Mouse (Mus musculus) lung, postnatal 0 days (tissue): ENCODE measurements around the gene Efcab12. TPM values are rescaled to one million over a fixed set of nuclear protein-coding genes. Genes with fewer than 3 reads are reported as not detected.
A peak's percentile ranks its signal among the peaks of the same experiment; 100 is the strongest.

Experiments
- ATAC-seq: fragments of 200-750 bp; cut with Nextera tagmentation; 2 replicates; pipeline ENCODE4 v1.8.0; 2017; ENCODE audit warnings: moderate library complexity
- DNase-seq: peaks from one replicate; pipeline ENCODE4 v3.0.0-alpha.2; 2016; ENCODE audit warnings: low spot score
- H3K27ac ChIP-seq: fragments of 300-500 bp; sonication (generic); 2 replicates; pipeline ENCODE4 v1.5.1; 2014; ENCODE audit warnings: antibody characterized with exemption, mild to moderate bottlenecking, low read length, mixed read lengths
- H3K27me3 ChIP-seq: fragments of 300-500 bp; sonication (generic); replicated peaks from 2 replicates; pipeline ENCODE4 v1.6.1; 2014; ENCODE audit warnings: low read length, mixed read lengths; ENCODE audit not compliant: insufficient read depth
- H3K36me3 ChIP-seq: fragments of 300-500 bp; sonication (generic); 2 replicates; pipeline ENCODE4 v1.6.1; 2014; ENCODE audit warnings: low read length, mixed read lengths; ENCODE audit not compliant: insufficient read depth
- H3K4me1 ChIP-seq: fragments of 300-500 bp; sonication (generic); 2 replicates; pipeline ENCODE4 v1.6.1; 2014; ENCODE audit warnings: antibody characterized with exemption, low read depth, low read length, mixed read lengths; ENCODE audit not compliant: insufficient read depth
- H3K4me2 ChIP-seq: fragments of 300-500 bp; sonication (generic); replicated peaks from 2 replicates; pipeline ENCODE4 v1.6.1; 2014; ENCODE audit warnings: low read depth, mild to moderate bottlenecking, low read length, moderate library complexity, mixed read lengths
- H3K4me3 ChIP-seq: fragments of 300-500 bp; sonication (generic); 2 replicates; pipeline ENCODE4 v1.5.1; 2014; ENCODE audit warnings: low read depth, low read length
- H3K9ac ChIP-seq: fragments of 300-500 bp; sonication (generic); replicated peaks from 2 replicates; pipeline ENCODE4 v1.6.1; 2014; ENCODE audit warnings: low read depth, mild to moderate bottlenecking
- H3K9me3 ChIP-seq: fragments of 300-500 bp; sonication (generic); 2 replicates; pipeline ENCODE4 v1.6.1; 2016; ENCODE audit warnings: low read length, mixed read lengths
- CTCF ChIP-seq: IDR thresholded peaks from 2 replicates; pipeline ENCODE4 v1.5.1; 2016; ENCODE audit warnings: antibody characterized with exemption, mild to moderate bottlenecking
- EP300 ChIP-seq: IDR thresholded peaks from 2 replicates; pipeline ENCODE4 v1.6.1; 2016; ENCODE audit warnings: antibody characterized with exemption, mild to moderate bottlenecking, control low read depth
- WGBS: fragments of 180-500 bp; shearing (Covaris S2); extraction: QIAGEN DNeasy Blood & Tissue Kit; methylation state at CpG from one replicate; pipeline ENCODE4 v1.1.7; 2014; 5-methylcytosine and 5-hydroxymethylcytosine counted together
- polyA plus RNA-seq: library from polyadenylated mRNA; unstranded; fragments of >200 nt; fragmentation: Nextera tagmentation; extraction: Ambion mirVana; gene quantifications from 2 replicates; pipeline ENCODE4 v1.2.1, GENCODE M21; 2015

Efcab12 gene
- polyA plus RNA-seq, 1 experiment from 2014 or later = 1.5 TPM

DNA sequence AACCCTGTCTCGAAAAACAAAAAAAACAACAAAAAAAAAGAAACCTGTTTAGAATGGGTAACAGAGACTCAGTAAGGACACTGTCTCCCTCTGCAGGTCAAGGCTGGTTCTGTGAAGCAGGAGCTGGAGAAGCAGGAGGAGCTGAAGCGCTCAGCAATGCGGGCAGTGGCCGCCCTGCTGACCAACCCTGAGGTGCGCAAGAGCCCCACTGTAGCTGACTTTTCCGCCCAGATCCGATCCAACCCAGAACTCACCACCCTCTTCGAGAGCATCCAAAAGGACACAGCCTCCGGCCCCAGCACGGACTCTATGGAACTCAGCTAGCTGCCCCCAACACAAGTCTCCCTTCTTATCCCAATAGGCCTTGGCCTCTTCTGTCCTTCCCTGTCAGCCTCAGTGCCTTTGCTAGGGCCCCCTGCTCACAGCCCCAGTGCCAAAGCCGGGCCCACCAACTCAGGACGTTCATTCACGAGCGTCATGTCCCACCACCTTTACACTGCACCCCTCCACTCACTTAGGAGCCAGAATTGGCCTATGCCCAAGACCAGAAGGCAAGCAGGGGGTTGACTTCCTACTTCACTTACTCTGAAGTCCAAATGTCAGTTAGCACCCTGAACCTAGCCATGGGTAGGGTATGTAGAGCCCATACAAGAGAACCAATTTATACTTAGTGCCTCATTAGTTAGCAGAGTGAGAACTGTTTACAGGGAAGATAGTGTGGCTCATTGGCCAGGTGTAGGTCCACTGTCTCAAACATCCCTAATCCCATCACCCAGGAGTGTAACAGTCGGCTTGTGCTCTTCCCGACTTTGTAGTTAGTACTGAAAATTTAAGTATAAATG lies 34.5 kb downstream of the Efcab12 start:
- no peaks in the 10 kb centered on the region for H3K27me3 ChIP-seq
- ATAC-seq (peak; percentile 62), DNase-seq (peak; percentile 84)
- no peak overlapping the region for H3K4me2 ChIP-seq
- 32% methylated on average over 13 of the region's 16 CpGs for WGBS
- H3K4me1 ChIP-seq = peaks cover 6% of the 10 kb centered on the region; the same call in 1 of the 2 replicates
- TF ChIP-seq CTCF (peak; percentile 83), EP300 (no peak)
- peaks cover 14% of the 10 kb centered on the region; the same call in 1 of the 2 replicates for H3K36me3 ChIP-seq
- no peak overlapping the region for H3K9ac ChIP-seq
- H3K9me3 ChIP-seq = no peaks in the 10 kb centered on the region
- H3K27ac ChIP-seq = no peak overlapping the region
- H3K4me3 ChIP-seq = no peak overlapping the region

DNA sequence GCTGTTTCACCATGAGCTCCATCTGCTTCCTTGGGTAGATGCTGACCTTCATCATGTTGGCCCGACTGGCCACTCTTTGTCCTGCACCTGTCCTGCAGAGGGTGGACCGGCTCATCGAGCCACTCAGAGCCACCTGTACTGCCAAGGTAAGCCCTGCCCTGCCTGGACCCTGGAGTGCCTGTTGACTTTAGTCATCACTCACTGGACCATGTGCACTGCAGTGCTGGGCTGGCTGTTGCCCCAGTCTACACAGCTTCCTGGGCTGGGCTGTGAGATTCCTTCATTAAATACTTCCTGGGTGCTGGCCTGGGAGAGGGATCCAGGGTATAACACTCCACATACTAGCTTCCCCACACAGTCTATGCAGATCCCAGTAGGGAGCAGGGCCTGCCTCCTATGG lies 36.4 kb downstream of the Efcab12 start:
- Histone ChIP-seq H3K27me3 (no peaks in the 10 kb centered on the region), H3K9ac (no peak overlapping the region), H3K4me2 (no peak overlapping the region), H3K27ac (no peak overlapping the region), H3K4me1 (no peaks in the 10 kb centered on the region; the same call in 1 of the 2 replicates), H3K36me3 (peaks cover 14% of the 10 kb centered on the region; the same call in 1 of the 2 replicates), H3K9me3 (no peaks in the 10 kb centered on the region), H3K4me3 (no peak overlapping the region)
- no peak for TF ChIP-seq EP300
- TF ChIP-seq CTCF = no peak
- ATAC-seq (peak; percentile 74), DNase-seq (peak; percentile 32)
- WGBS = 80% methylated on average over 3 of the region's 3 CpGs

DNA sequence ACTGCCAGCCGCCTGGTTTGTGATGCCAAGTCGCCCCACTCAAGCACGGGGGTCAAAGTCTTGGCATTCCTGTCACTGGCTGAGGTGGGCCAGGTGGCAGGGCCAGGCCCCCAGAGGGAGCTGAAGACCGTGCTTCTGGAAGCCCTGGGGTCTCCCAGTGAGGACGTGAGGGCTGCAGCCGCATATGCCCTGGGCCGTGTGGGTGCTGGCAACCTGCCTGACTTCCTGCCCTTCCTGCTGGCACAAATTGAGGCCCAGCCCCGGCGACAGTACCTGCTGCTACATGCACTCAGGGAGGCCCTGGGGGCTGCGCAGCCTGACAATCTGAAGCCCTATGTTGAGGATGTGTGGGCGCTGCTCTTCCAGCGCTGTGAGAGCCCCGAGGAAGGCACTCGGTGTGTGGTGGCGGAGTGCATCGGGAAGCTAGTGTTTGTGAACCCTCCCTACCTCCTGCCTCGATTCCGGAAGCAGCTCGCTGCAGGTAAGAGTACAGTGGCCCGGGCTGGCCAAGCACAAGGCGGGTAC lies 45.5 kb downstream of the Efcab12 start:
- ATAC-seq = no peak
- no peak overlapping the region for H3K27ac ChIP-seq

DNA sequence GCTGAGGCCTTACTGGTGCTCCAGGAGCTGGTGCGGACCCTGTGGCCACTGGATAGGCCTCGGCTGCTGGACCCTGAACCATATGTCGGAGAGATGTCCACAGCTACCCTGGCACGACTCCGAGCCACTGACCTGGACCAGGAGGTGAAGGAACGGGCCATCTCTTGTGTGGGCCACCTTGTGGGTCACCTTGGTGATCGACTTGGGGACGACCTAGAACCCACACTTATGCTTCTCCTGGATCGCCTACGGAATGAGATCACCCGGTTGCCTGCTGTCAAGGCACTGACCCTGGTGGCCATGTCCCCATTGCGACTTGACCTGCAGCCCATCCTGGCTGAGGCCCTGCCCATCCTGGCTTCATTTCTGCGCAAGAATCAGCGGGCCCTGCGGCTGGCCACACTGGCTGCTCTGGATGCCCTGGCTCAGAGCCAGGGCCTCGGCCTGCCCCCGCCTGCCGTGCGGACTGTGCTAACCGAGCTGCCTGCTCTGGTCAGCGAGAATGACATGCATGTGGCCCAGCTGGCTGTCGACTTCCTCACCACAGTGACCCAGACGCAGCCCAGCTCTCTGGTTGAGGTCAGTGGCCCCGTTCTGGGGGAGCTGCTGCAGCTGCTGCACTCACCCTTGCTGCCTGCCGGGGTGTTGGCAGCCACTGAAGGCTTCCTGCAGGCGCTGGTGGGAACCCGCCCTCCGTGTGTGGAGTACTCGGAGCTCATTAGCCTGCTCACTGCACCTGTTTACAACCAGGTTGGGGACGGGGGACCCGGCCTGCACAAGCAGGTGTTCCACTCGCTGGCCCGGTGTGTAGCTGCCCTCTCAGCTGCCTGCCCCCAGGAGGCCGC lies 46.1 kb downstream of the Efcab12 start:
- no peak overlapping the region for H3K9ac ChIP-seq
- DNase-seq (peak; percentile 49), ATAC-seq (peak; percentile 82)

More for the DNA sequence above, 45.5 kb downstream of the Efcab12 start:
- Histone ChIP-seq H3K9me3 (no peaks in the 10 kb centered on the region), H3K4me1 (no peaks in the 10 kb centered on the region), H3K36me3 (peaks cover 4% of the 10 kb centered on the region; the same call in 1 of the 2 replicates), H3K27me3 (no peaks in the 10 kb centered on the region), H3K4me2 (no peak overlapping the region), H3K4me3 (no peak overlapping the region), H3K9ac (no peak overlapping the region)
- no peak for TF ChIP-seq EP300
- no peak for TF ChIP-seq CTCF
- WGBS = 82% methylated on average over 21 of the region's 21 CpGs
- DNase-seq = no peak

DNA sequence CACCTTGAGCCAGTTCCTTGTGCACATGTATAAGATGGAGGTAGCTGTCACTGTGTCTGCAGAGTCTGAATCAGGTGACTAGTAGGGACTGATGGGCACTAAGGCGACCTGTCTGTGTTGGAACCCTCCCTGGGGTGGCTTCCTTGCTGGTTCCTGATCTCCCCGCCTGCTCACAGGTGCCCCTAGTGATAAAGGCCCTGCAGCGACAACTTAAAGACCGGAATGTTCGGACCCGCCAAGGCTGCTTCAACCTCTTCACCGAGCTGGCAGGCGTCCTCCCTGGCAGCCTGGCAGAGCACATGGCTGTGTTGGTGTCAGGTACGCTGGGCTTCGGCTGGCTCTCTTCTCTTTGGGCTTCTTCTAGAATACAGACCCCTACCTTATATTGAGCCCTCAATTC lies 47.2 kb downstream of the Efcab12 start:
- H3K4me1 ChIP-seq = no peaks in the 10 kb centered on the region
- no peak for DNase-seq
- H3K27me3 ChIP-seq = no peaks in the 10 kb centered on the region
- H3K9me3 ChIP-seq = no peaks in the 10 kb centered on the region
- peaks cover 4% of the 10 kb centered on the region; the same call in 1 of the 2 replicates for H3K36me3 ChIP-seq
- no peak overlapping the region for H3K4me3 ChIP-seq
- no peak overlapping the region for H3K4me2 ChIP-seq
- no peak for TF ChIP-seq EP300
- no peak for TF ChIP-seq CTCF
- H3K9ac ChIP-seq = no peak overlapping the region
- ATAC-seq = no peak
- WGBS = 79% methylated on average over 10 of the region's 10 CpGs
- no peak overlapping the region for H3K27ac ChIP-seq

More for the DNA sequence above, 46.1 kb downstream of the Efcab12 start:
- H3K27me3 ChIP-seq = no peaks in the 10 kb centered on the region
- H3K4me2 ChIP-seq = no peak overlapping the region
- TF ChIP-seq CTCF (no peak), EP300 (no peak)
- H3K9me3 ChIP-seq = no peaks in the 10 kb centered on the region
- H3K4me1 ChIP-seq = no peaks in the 10 kb centered on the region
- 71% methylated on average over 34 of the region's 34 CpGs for WGBS
- no peak overlapping the region for H3K27ac ChIP-seq
- no peak overlapping the region for H3K4me3 ChIP-seq
- H3K36me3 ChIP-seq = peaks cover 4% of the 10 kb centered on the region; the same call in 1 of the 2 replicates

DNA sequence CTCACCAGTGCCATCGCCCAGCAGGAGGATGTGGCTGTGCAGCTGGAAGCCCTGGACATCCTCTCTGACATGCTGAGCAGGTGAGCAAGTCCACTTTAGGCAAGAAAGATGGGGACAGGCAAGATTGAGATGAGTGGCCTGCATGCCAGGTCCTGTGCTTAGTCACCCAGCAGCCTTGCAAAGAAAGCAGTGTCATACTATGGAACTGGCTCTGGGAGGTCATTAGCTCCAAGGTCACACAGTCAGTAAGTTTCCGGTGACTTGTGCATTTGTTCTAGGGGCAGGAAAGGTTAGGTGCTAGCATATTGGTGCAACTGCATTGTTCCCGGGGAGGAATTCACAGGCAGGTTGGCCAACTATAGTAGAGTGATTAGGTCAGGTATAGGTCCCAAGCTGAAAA lies 55.4 kb downstream of the Efcab12 start:
- H3K4me1 ChIP-seq = no peaks in the 10 kb centered on the region
- no peak overlapping the region for H3K4me2 ChIP-seq
- no peak overlapping the region for H3K4me3 ChIP-seq
- H3K36me3 ChIP-seq = no peaks in the 10 kb centered on the region
- H3K27ac ChIP-seq = no peak overlapping the region
- DNase-seq (no peak), ATAC-seq (no peak)
- TF ChIP-seq EP300 (no peak), CTCF (no peak)
- 91% methylated on average over 3 of the region's 3 CpGs for WGBS
- H3K27me3 ChIP-seq = no peaks in the 10 kb centered on the region
- H3K9me3 ChIP-seq = no peaks in the 10 kb centered on the region
- no peak overlapping the region for H3K9ac ChIP-seq
